Mouse (Mus musculus): Measurements from ENCODE around the gene Zfp609. TPM values are rescaled to one million over a fixed set of nuclear protein-coding genes. Genes with fewer than 3 reads are reported as not detected.
"Not testable (repeated sequence)": the region's sequence is repeated elsewhere in the genome, so short reads cannot be mapped to it uniquely, and the experiment has no call there.

The Zfp609 gene
- total and polyA plus RNA-seq, 2 experiments from 2014 or later, result 5.0 to 9.8 TPM

GRCm38 (mm10) chr9:65654700-65655237 lies 172.6 kb downstream of the Zfp609 start:
- Histone ChIP-seq H3K27ac (ENCODE audit: low read depth, low read length) (no peak overlapping the region), H3K4me1 (ENCODE audit: insufficient read depth) (no peaks in the 10 kb centered on the region), H3K9me3 (ENCODE audit: low read length) (no peaks in the 10 kb centered on the region), H3K27me3 (ENCODE audit: insufficient read depth, low read length) (no peaks in the 10 kb centered on the region), H3K4me2 (ENCODE audit: low read depth) (no peak overlapping the region), H3K36me3 (ENCODE audit: insufficient read depth) (no peaks in the 10 kb centered on the region), H3K4me3 (ENCODE audit: low read depth, low read length) (no peak overlapping the region), H3K9ac (no peak overlapping the region)
- DNase-seq (no peak), ATAC-seq (no peak)
- TF ChIP-seq CTCF (IDR thresholded peaks at IDR 0.05; ENCODE audit: low read depth), result no peak
- 86% methylated on average over 3 of the region's 3 CpGs for WGBS

GRCm38 (mm10) chr9:65653741-65654140 lies 173.6 kb downstream of the Zfp609 start:
- H3K36me3 ChIP-seq (ENCODE audit: insufficient read depth), result no peaks in the 10 kb centered on the region
- H3K4me3 ChIP-seq (ENCODE audit: low read depth, low read length), result no peak overlapping the region
- H3K27ac ChIP-seq (ENCODE audit: low read depth, low read length), result no peak overlapping the region
- no peak for DNase-seq
- no peak for TF ChIP-seq CTCF (IDR thresholded peaks at IDR 0.05; ENCODE audit: low read depth)
- no peaks in the 10 kb centered on the region for H3K9me3 ChIP-seq (ENCODE audit: low read length)
- H3K27me3 ChIP-seq (ENCODE audit: insufficient read depth, low read length), result no peaks in the 10 kb centered on the region
- WGBS, result 94% methylated on average over 4 of the region's 4 CpGs
- no peak overlapping the region for H3K9ac ChIP-seq
- H3K4me2 ChIP-seq (ENCODE audit: low read depth), result no peak overlapping the region
- H3K4me1 ChIP-seq (ENCODE audit: insufficient read depth), result no peaks in the 10 kb centered on the region
- no peak for ATAC-seq

GRCm38 (mm10) chr9:65651957-65652356 lies 175.4 kb downstream of the Zfp609 start:
- not testable (repeated sequence) for H3K27ac ChIP-seq (ENCODE audit: low read depth, low read length); H3K4me3 ChIP-seq (ENCODE audit: low read depth, low read length); H3K9ac ChIP-seq; H3K27me3 ChIP-seq (ENCODE audit: insufficient read depth, low read length); ATAC-seq; H3K4me2 ChIP-seq (ENCODE audit: low read depth); H3K9me3 ChIP-seq (ENCODE audit: low read length); DNase-seq; H3K36me3 ChIP-seq (ENCODE audit: insufficient read depth); H3K4me1 ChIP-seq (ENCODE audit: insufficient read depth)
- TF ChIP-seq CTCF (IDR thresholded peaks at IDR 0.05; ENCODE audit: low read depth), result peak; percentile 35
- WGBS, result 94% methylated on average over 1 of the region's 1 CpGs

GRCm38 (mm10) chr9:65649997-65650396 lies 177.4 kb downstream of the Zfp609 start:
- 59% methylated on average over 1 of the region's 1 CpGs for WGBS
- H3K36me3 ChIP-seq (ENCODE audit: insufficient read depth), result no peaks in the 10 kb centered on the region
- H3K27me3 ChIP-seq (ENCODE audit: insufficient read depth, low read length), result no peaks in the 10 kb centered on the region
- ATAC-seq (no peak), DNase-seq (no peak)
- TF ChIP-seq CTCF (IDR thresholded peaks at IDR 0.05; ENCODE audit: low read depth), result no peak
- no peak overlapping the region for H3K4me2 ChIP-seq (ENCODE audit: low read depth)
- H3K4me1 ChIP-seq (ENCODE audit: insufficient read depth), result no peaks in the 10 kb centered on the region
- H3K9me3 ChIP-seq (ENCODE audit: low read length), result no peaks in the 10 kb centered on the region
- H3K27ac ChIP-seq (ENCODE audit: low read depth, low read length), result no peak overlapping the region
- no peak overlapping the region for H3K9ac ChIP-seq
- no peak overlapping the region for H3K4me3 ChIP-seq (ENCODE audit: low read depth, low read length)

GRCm38 (mm10) chr9:65648730-65649129 lies 178.6 kb downstream of the Zfp609 start:
- no peaks in the 10 kb centered on the region for H3K4me1 ChIP-seq (ENCODE audit: insufficient read depth)
- no peak overlapping the region for H3K9ac ChIP-seq
- H3K27ac ChIP-seq (ENCODE audit: low read depth, low read length), result no peak overlapping the region
- H3K36me3 ChIP-seq (ENCODE audit: insufficient read depth), result no peaks in the 10 kb centered on the region
- ATAC-seq (no peak), DNase-seq (no peak)
- H3K4me3 ChIP-seq (ENCODE audit: low read depth, low read length), result no peak overlapping the region
- no peak overlapping the region for H3K4me2 ChIP-seq (ENCODE audit: low read depth)
- H3K27me3 ChIP-seq (ENCODE audit: insufficient read depth, low read length), result no peaks in the 10 kb centered on the region
- TF ChIP-seq CTCF (IDR thresholded peaks at IDR 0.05; ENCODE audit: low read depth), result no peak
- WGBS, result 96% methylated on average over 13 of the region's 13 CpGs
- no peaks in the 10 kb centered on the region for H3K9me3 ChIP-seq (ENCODE audit: low read length)

GRCm38 (mm10) chr9:65646782-65647181 lies 180.6 kb downstream of the Zfp609 start:
- H3K9ac ChIP-seq, result no peak overlapping the region
- no peaks in the 10 kb centered on the region for H3K9me3 ChIP-seq (ENCODE audit: low read length)
- H3K27ac ChIP-seq (ENCODE audit: low read depth, low read length), result no peak overlapping the region
- no peaks in the 10 kb centered on the region for H3K27me3 ChIP-seq (ENCODE audit: insufficient read depth, low read length)
- no peaks in the 10 kb centered on the region for H3K36me3 ChIP-seq (ENCODE audit: insufficient read depth)
- H3K4me2 ChIP-seq (ENCODE audit: low read depth), result no peak overlapping the region
- H3K4me3 ChIP-seq (ENCODE audit: low read depth, low read length), result no peak overlapping the region
- WGBS, result 93% methylated on average over 2 of the region's 2 CpGs
- DNase-seq (no peak), ATAC-seq (no peak)
- H3K4me1 ChIP-seq (ENCODE audit: insufficient read depth), result no peaks in the 10 kb centered on the region
- TF ChIP-seq CTCF (IDR thresholded peaks at IDR 0.05; ENCODE audit: low read depth), result no peak

- Histone ChIP-seq H3K4me1 (ENCODE audit: insufficient read depth) (no peaks in the 10 kb centered on the region), H3K4me3 (ENCODE audit: low read depth, low read length) (no peak overlapping the region), H3K9me3 (ENCODE audit: low read length) (no peaks in the 10 kb centered on the region), H3K27me3 (ENCODE audit: insufficient read depth, low read length) (no peaks in the 10 kb centered on the region), H3K9ac (no peak overlapping the region), H3K36me3 (ENCODE audit: insufficient read depth) (no peaks in the 10 kb centered on the region), H3K27ac (ENCODE audit: low read depth, low read length) (no peak overlapping the region), H3K4me2 (ENCODE audit: low read depth) (no peak overlapping the region)
- 48% methylated on average over 3 of the region's 3 CpGs for WGBS
- no peak for DNase-seq
- ATAC-seq, result no peak
- TF ChIP-seq CTCF (IDR thresholded peaks at IDR 0.05; ENCODE audit: low read depth), result no peak
These were observed 181.4 kb downstream of the Zfp609 start for GRCm38 (mm10) chr9:65645984-65646383.

Measured in forebrain, postnatal 0 days (tissue).